8 mouse cellular contexts compared by ENCODE assay signal in genomic region chr5:135394004-135394823, GRCm38 (mm10). TPM values are rescaled to one million over a fixed set of nuclear protein-coding genes. Genes with fewer than 3 reads are reported as not detected.
A peak's percentile ranks its signal among the peaks of the same experiment; 100 is the strongest.
DNase-seq lines count a peak whose midpoint lies in the region; ATAC-seq and TF ChIP-seq lines count a peak whose summit lies in the region.

Gene Pom121, minus strand, starts transcription at chr5:135394546.

- no peaks in the 10 kb centered on the region for H3K9me3 ChIP-seq in CH12.LX (replicated peaks; ENCODE audit: low read length)
- no peaks in the 10 kb centered on the region for H3K9me3 ChIP-seq in forebrain, embryonic 11.5 days (ENCODE audit: control insufficient read depth, low read length)
- no peaks in the 10 kb centered on the region for H3K9me3 ChIP-seq in heart, postnatal 0 days (replicated peaks; ENCODE audit: control insufficient read depth, low read length)
- H3K9me3 ChIP-seq in neural tube, embryonic 15.5 days (replicated peaks), result no peaks in the 10 kb centered on the region

- TF ChIP-seq RAD21 in CH12.LX (IDR thresholded peaks at IDR 0.05; ENCODE audit: low read depth, low read length), result no peak

- peaks cover 3% of the 10 kb centered on the region for H3K27me3 ChIP-seq in CH12.LX (replicated peaks)
- no peaks in the 10 kb centered on the region for H3K27me3 ChIP-seq in forebrain, embryonic 11.5 days (ENCODE audit: control insufficient read depth, insufficient read depth, low read length)
- no peaks in the 10 kb centered on the region for H3K27me3 ChIP-seq in heart, postnatal 0 days (ENCODE audit: control insufficient read depth, insufficient read depth, low read length)
- H3K27me3 ChIP-seq in neural tube, embryonic 15.5 days (replicated peaks), result no peaks in the 10 kb centered on the region

- in situ Hi-C loops in CH12.LX (cut with MboI; ENCODE audit: low pct_ligation_motif_present, low pct_unique_long_range_greater_than_20kb, low sequenced_read_pairs), result no loop called here

- H3K36me3 ChIP-seq in CH12.LX (replicated peaks in 1 of 2; ENCODE audit: control insufficient read depth in 1 of 2, insufficient read depth in 1 of 2, low read length in 1 of 2), result peaks cover 26 to 30% of the 10 kb centered on the region in 2 experiments
- H3K36me3 ChIP-seq in forebrain, embryonic 11.5 days (ENCODE audit: control insufficient read depth, insufficient read depth, low read length), result peaks cover 8% of the 10 kb centered on the region; the same call in 1 of the 2 replicates
- peaks cover 30% of the 10 kb centered on the region for H3K36me3 ChIP-seq in heart, postnatal 0 days (replicated peaks; ENCODE audit: control insufficient read depth, insufficient read depth, low read length)
- H3K36me3 ChIP-seq in neural tube, embryonic 15.5 days, result peaks cover 28% of the 10 kb centered on the region

- no peak within 1 kb of the TSS; the same call in 1 of the 2 replicates for H3K27ac ChIP-seq in CH12.LX (ENCODE audit: insufficient read depth, low read depth)
- peak within 1 kb of the TSS; percentile 75 for H3K27ac ChIP-seq in forebrain, embryonic 11.5 days (ENCODE audit: low read depth, low read length)
- peak within 1 kb of the TSS; percentile 89 for H3K27ac ChIP-seq in heart, postnatal 0 days (ENCODE audit: low read depth)
- peak within 1 kb of the TSS; percentile 85 for H3K27ac ChIP-seq in neural tube, embryonic 15.5 days (replicated peaks)

- under 1% methylated on average over 92 of the region's 110 CpGs for WGBS in forebrain, embryonic 11.5 days
- under 1% methylated on average over 87 of the region's 110 CpGs for WGBS in heart, postnatal 0 days
- under 1% methylated on average over 78 of the region's 110 CpGs for WGBS in neural tube, embryonic 15.5 days

- DNase-seq in CH12.LX (ENCODE audit: extremely low read depth), result peak; percentile 82
- DNase-seq in c-Kit-positive CD71-negative TER-119-negative erythroid progenitor cells, embryonic 14.5 days (ENCODE audit: low read depth), result peak; percentile 78
- peak; percentile 91 for DNase-seq in forebrain, embryonic 11.5 days (ENCODE audit: low spot score)
- peak; percentile 84 for DNase-seq in heart, postnatal 0 days (ENCODE audit: low spot score)
- DNase-seq in kidney, postnatal 4 days, result peak; percentile 88 to 93
- DNase-seq in lung, adult 18-20 months, result peak; percentile 77 to 84
- peak; percentile 87 for DNase-seq in testis, postnatal 14 days (ENCODE audit: low spot score)

- peak within 1 kb of the TSS; percentile 77 for H3K4me2 ChIP-seq in CH12.LX (ENCODE audit: insufficient read depth, low read depth, poor library complexity, severe bottlenecking)
- H3K4me2 ChIP-seq in forebrain, embryonic 11.5 days (ENCODE audit: low read depth, low read length, severe bottlenecking), result peak within 1 kb of the TSS; percentile 49
- H3K4me2 ChIP-seq in heart, postnatal 0 days (ENCODE audit: low read depth, low read length), result peak within 1 kb of the TSS; percentile 87
- peak within 1 kb of the TSS; percentile 85 for H3K4me2 ChIP-seq in neural tube, embryonic 15.5 days

- H3K4me3 ChIP-seq in CH12.LX (replicated peaks in 1 of 3; ENCODE audit: low read depth in 2 of 3, low read length in 2 of 3, poor library complexity in 1 of 3), result peak within 1 kb of the TSS; percentile 74 to 95 (median 78)
- H3K4me3 ChIP-seq in forebrain, embryonic 11.5 days (ENCODE audit: low read depth, low read length), result peak within 1 kb of the TSS; percentile 97
- peak within 1 kb of the TSS; percentile 96 for H3K4me3 ChIP-seq in heart, postnatal 0 days (ENCODE audit: low read depth, low read length)
- H3K4me3 ChIP-seq in neural tube, embryonic 15.5 days (replicated peaks), result peak within 1 kb of the TSS; percentile 61

- peak; percentile 94 for TF ChIP-seq POLR2A in CH12.LX (IDR thresholded peaks at IDR 0.05; ENCODE audit: low read depth, low read length)

- TF ChIP-seq CTCF in CH12.LX (conservative IDR thresholded peaks at IDR 0.05 in 1 of 2, IDR thresholded peaks at IDR 0.05 in 1 of 2; ENCODE audit: low read depth in 2 of 2, low read length in 2 of 2), result no peak
- no peak for TF ChIP-seq CTCF in heart, postnatal 0 days (IDR thresholded peaks at IDR 0.05; ENCODE audit: low read depth)

- peaks cover 28% of the 10 kb centered on the region for H3K79me2 ChIP-seq in CH12.LX (replicated peaks; ENCODE audit: control insufficient read depth, extremely low read depth, insufficient read depth, poor library complexity, severe bottlenecking)

- ATAC-seq in forebrain, embryonic 11.5 days (replicated peaks; ENCODE audit: low FRiP score), result peak; percentile 88
- ATAC-seq in heart, postnatal 0 days (ENCODE audit: insufficient read depth, low read depth), result peak; percentile 93
- ATAC-seq in neural tube, embryonic 15.5 days (ENCODE audit: low FRiP score), result peak; percentile 94

- dilution Hi-C loops in CH12.LX (cut with MboI; ENCODE audit: extremely low pct_ligation_motif_present, extremely low pct_unique_long_range_greater_than_20kb, low sequenced_read_pairs), result no loop called here

- H3K9ac ChIP-seq in CH12.LX (ENCODE audit: insufficient read depth, low read depth), result peak within 1 kb of the TSS; percentile 68
- peak within 1 kb of the TSS; percentile 97 for H3K9ac ChIP-seq in forebrain, embryonic 11.5 days (ENCODE audit: low read length)
- H3K9ac ChIP-seq in heart, postnatal 0 days (replicated peaks; ENCODE audit: low read depth, low read length), result peak within 1 kb of the TSS; percentile 99
- peak within 1 kb of the TSS; percentile 64 for H3K9ac ChIP-seq in neural tube, embryonic 15.5 days (replicated peaks)

- TF ChIP-seq EP300 in CH12.LX (IDR thresholded peaks at IDR 0.05; ENCODE audit: low read length), result no peak
- TF ChIP-seq EP300 in heart, postnatal 0 days (IDR thresholded peaks at IDR 0.05; ENCODE audit: low read depth), result 0 out of 2 replicates have a peak, but pooled peaks have one; percentile 37

- H3K4me1 ChIP-seq in CH12.LX (ENCODE audit: control insufficient read depth in 1 of 2, insufficient read depth in 2 of 2), result peaks cover 0 to 21% of the 10 kb centered on the region in 2 experiments; a peak in 3 of 4 replicates
- peaks cover 7% of the 10 kb centered on the region; the same call in 1 of the 2 replicates for H3K4me1 ChIP-seq in forebrain, embryonic 11.5 days (replicated peaks; ENCODE audit: control insufficient read depth, insufficient read depth, low read length)
- H3K4me1 ChIP-seq in heart, postnatal 0 days (ENCODE audit: control insufficient read depth, insufficient read depth), result peaks cover 11% of the 10 kb centered on the region
- peaks cover 27% of the 10 kb centered on the region for H3K4me1 ChIP-seq in neural tube, embryonic 15.5 days

TF ChIP-seq in CH12.LX, 34 proteins besides CTCF, POLR2A, EP300 and RAD21 (continues in another document):
- TF ChIP-seq JUN (IDR thresholded peaks at IDR 0.05; ENCODE audit: insufficient read depth, low read depth, low read length) (no peak), MAZ (IDR thresholded peaks at IDR 0.05; ENCODE audit: low read depth, low read length) (no peak), CHD2 (IDR thresholded peaks at IDR 0.05; ENCODE audit: low read length) (no peak), IRF4 (IDR thresholded peaks at IDR 0.05; ENCODE audit: low read depth, low read length) (peak; percentile 57; the same call in 1 of the 2 replicates), ZMIZ1 (IDR thresholded peaks at IDR 0.05; ENCODE audit: low read depth, low read length) (peak; percentile 71; the same call in 1 of the 2 replicates), CHD1 (IDR thresholded peaks at IDR 0.05; ENCODE audit: low read depth, low read length) (no peak), JUND (conservative IDR thresholded peaks at IDR 0.05; ENCODE audit: low read depth, low read length) (no peak), MAFK (IDR thresholded peaks at IDR 0.05; ENCODE audit: insufficient replicate concordance, low read length) (no peak), ZC3H11A (IDR thresholded peaks at IDR 0.05; ENCODE audit: low read depth, low read length) (no peak), NRF1 (IDR thresholded peaks at IDR 0.05; ENCODE audit: low read depth, low read length) (0 out of 2 replicates have a peak, but pooled peaks have one; percentile 44), ZKSCAN1 (IDR thresholded peaks at IDR 0.05; ENCODE audit: borderline replicate concordance, low read depth, low read length) (no peak), TCF12 (IDR thresholded peaks at IDR 0.05; ENCODE audit: low read depth, low read length) (peak; percentile 72; the same call in 1 of the 2 replicates), ETS1 (conservative IDR thresholded peaks at IDR 0.05; ENCODE audit: low read depth, low read length) (peak; percentile 19; the same call in 1 of the 2 replicates), E2F4 (IDR thresholded peaks at IDR 0.05; ENCODE audit: insufficient replicate concordance, low read depth, low read length) (peak; percentile 80; the same call in 1 of the 2 replicates), SMC3 (IDR thresholded peaks at IDR 0.05; ENCODE audit: low read depth, low read length) (no peak), ZNF384 (IDR thresholded peaks at IDR 0.05; ENCODE audit: low read depth, low read length) (peak; percentile 42; the same call in 1 of the 2 replicates), PAX5 (IDR thresholded peaks at IDR 0.05; ENCODE audit: low read length) (no peak), HCFC1 (IDR thresholded peaks at IDR 0.05; ENCODE audit: low read depth, low read length) (peak; percentile 86), MAX (IDR thresholded peaks at IDR 0.05; ENCODE audit: low read length) (peak; percentile 99), POLR2AphosphoS2 (IDR thresholded peaks at IDR 0.05; ENCODE audit: low read depth, low read length) (no peak), SIN3A (IDR thresholded peaks at IDR 0.05; ENCODE audit: low read length) (peak; percentile 83), NELFE (IDR thresholded peaks at IDR 0.05; ENCODE audit: low read depth, low read length) (peak; percentile 87), USF1 (IDR thresholded peaks at IDR 0.05; ENCODE audit: low read depth, low read length) (no peak), KAT2A (IDR thresholded peaks at IDR 0.05; ENCODE audit: insufficient replicate concordance, low read length) (peak; percentile 76; the same call in 1 of the 2 replicates), MXI1 (IDR thresholded peaks at IDR 0.05; ENCODE audit: low read depth, low read length) (peak; percentile 93), USF2 (conservative IDR thresholded peaks at IDR 0.05; ENCODE audit: low read depth, low read length) (no peak)

RNA-seq across cellular contexts. Expression of gene Pom121, which starts in this region (rescaled TPM):
- total RNA-seq in CH12.LX (2012; rRNA removed) (9.8 and 10.4 TPM in 2 replicates), CH12.LX (2014; rRNA removed) (2.4 and 3.4 TPM in 2 replicates)
- 37.5 and 54.0 TPM in 2 replicates for polyA plus RNA-seq in CH12.LX (2012; ENCODE audit: insufficient read length, low read depth)
- 27.2 and 30.2 TPM in 2 replicates for polyA plus RNA-seq in forebrain, embryonic 11.5 days (2014; fragmentation: Nextera tagmentation; extraction: Ambion mirVana)
- 8.4 and 10.3 TPM in 2 replicates for total RNA-seq in heart, postnatal 0 days (2014; rRNA removed; ENCODE audit: low replicate concordance)
- polyA plus RNA-seq in heart, postnatal 0 days (2015; fragmentation: Nextera tagmentation; extraction: Ambion mirVana), result 3.6 and 4.4 TPM in 2 replicates
- 7.7 and 9.5 TPM in 2 replicates for polyA plus RNA-seq in neural tube, embryonic 15.5 days (2015; fragmentation: Nextera tagmentation; extraction: Ambion mirVana)
